Mouse (Mus musculus): ENCODE results near the gene Diras2.

DNA sequence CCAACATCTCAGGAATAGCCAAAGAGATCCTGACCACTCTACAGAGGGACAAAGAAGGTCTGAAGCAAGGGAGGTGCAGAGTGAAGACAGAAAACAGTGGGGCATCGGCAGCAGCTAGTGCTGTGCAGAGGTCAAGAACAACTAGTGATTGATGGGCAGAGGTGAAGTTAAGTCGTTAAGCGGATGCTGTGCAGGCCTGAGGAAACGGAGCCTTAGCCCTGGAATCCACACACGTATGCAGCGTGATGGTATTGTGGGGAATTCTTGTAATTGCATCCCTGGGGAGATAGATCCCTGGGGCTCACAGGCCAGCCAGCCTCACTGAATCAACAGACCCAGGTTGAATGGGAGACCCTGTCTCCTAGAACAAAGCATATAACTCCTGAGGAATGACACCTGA is 9.9 kb downstream of the Diras2 start:
- TF ChIP-seq POLR2A (IDR thresholded peaks at IDR 0.05; ENCODE audit: borderline replicate concordance, extremely low read depth, low read depth, low read length): no peak
- no peak for TF ChIP-seq CTCF (IDR thresholded peaks at IDR 0.05; ENCODE audit: insufficient read depth, low read length)

Data from lung, adult 2 months (tissue).